Mouse (Mus musculus) subcutaneous adipose tissue, adult 2 months (tissue): ENCODE measurements around the gene Psma4. TPM values are rescaled to one million over a fixed set of nuclear protein-coding genes. Genes with fewer than 3 reads are reported as not detected.

Experiments
- polyA plus RNA-seq: library from polyadenylated mRNA; depleted of rRNA; stranded (reverse); fragments of >200 nt; gene quantifications from 2 replicates; pipeline ENCODE4 v1.2.3, GENCODE M21; 2012; ENCODE audit warnings: low replicate concordance; rRNA removed

The Psma4 gene
- polyA plus RNA-seq, result 86.7 and 96.8 TPM in 2 replicates

DNA sequence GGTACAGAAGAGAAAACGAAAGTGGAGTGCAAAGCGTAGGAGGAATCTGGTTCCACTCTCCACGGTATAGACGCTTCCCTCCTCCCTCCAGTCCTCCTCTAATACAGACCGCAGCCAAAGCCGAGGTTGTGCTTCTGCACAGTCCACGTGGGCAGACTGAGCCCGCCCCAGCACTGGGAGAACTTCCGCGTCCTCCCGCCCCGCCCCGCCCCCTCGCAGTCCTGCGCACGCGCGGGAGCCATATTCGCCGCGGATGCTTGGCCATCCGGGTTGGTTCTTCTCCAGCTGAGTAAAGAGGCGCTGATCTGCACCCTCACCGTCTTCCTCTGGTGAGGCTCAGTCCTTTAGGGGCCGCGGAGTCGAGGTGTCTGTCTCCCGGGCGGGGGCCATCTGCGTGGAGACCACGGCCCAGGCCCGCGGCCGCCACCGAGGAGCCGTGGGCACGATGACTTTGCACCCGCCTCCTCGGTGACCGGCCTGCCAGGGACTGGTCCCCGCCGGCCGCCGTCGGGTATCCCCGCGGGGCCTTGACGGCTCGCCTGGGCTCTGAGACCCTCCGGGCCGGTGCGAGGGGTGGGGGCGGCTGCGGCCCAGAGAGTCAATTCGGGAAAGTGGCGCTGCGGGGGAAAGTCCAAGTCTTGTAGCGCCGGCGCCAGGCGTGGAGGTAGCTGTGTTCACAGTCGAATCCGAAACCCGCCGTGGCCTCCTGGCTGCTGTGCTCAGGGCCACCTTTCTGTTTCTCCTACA, at the start of gene Psma4, which contains the start of gene AY074887:
TSS of gene Psma4 (plus strand) at position 216 of the 747 bp plus-strand sequence.
TSS of gene AY074887 (minus strand) at position 424 of the 747 bp plus-strand sequence.

DNA sequence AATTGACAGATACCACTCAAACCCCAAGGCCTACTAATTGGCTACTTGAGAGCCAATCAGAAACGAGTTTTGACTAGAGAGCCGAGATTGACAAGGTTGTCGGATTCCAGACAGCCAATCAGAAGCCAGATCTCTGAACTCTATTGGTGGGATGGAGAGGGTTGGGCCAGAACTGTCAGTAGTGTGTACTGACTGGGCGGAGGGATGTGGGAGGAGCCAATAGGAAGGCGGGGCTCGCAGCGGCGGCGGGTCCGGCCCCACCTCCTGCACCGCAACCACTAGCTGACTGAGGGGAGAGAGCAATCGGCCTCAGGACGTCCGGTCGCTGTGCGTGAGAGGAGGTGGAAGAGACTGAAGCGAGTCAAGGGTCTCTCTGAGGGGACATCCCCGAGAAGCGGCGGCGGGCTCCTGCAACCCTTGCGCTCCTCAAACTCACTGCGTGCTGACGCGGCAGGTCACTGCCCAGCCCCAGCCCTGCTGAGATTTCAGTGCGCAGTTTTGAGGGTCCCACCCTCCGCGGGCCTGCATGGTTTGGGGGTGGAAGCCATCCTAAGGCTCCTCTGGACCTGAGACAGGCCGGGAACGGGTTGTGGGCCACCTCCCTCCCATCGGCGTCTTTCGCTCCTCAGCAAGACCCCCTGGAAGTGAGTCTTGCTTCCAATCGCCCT, 33.4 kb upstream of the Psma4 start, which contains the start of gene Hykk:
TSS of gene Hykk (plus strand) at position 274 of the 668 bp plus-strand sequence.

DNA sequence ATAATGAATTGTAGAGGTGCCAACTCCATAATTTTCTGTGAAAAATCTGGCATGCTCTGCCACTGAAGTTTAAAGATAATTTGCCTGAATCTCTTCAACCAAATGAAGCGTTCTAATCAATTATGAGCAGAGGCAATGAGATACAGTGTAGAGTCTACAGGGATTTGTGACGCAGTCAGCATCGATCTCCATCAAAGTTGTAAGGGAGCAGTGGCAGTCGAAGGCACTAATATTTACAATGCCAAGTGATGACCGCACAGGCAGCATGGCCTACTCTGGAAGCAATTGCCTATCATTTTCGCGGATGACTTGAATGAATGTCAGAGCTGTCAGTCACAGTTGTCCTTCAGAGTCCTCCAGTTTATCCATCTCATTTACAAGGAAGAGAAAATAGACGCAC, 30.1 kb downstream of the Psma4 start, which contains the start of gene Chrna5:
TSS of gene Chrna5 (plus strand) at position 207 of the 400 bp plus-strand sequence.

Other genes starting within 250 kb of the Psma4 start
- gene Wdr61, start 216.3 kb upstream of the Psma4 start, polyA plus RNA-seq, result 37.8 and 40.8 TPM in 2 replicates
- 24.4 TPM in 1 of 2 replicates, not detected in the other for gene Crabp1, start 186.0 kb upstream of the Psma4 start, polyA plus RNA-seq
- gene Ireb2, start 87.0 kb upstream of the Psma4 start, polyA plus RNA-seq, result 7.9 and 9.6 TPM in 2 replicates
- gene Hykk, start 33.5 kb upstream of the Psma4 start, polyA plus RNA-seq, result 2.4 and 2.7 TPM in 2 replicates
- gene AY074887, start 208 bp downstream of the Psma4 start, polyA plus RNA-seq, result 0.18 TPM in 1 of 2 replicates, not detected in the other
- gene Chrna5, start 30.1 kb downstream of the Psma4 start, polyA plus RNA-seq, result 0.10 TPM in 1 of 2 replicates, not detected in the other
- gene Chrna3, start 75.8 kb downstream of the Psma4 start, polyA plus RNA-seq, result not detected in 2 replicates
- gene Chrnb4, start 98.0 kb downstream of the Psma4 start, polyA plus RNA-seq, result 0.51 TPM in 1 of 2 replicates, not detected in the other
- 10.2 and 14.8 TPM in 2 replicates for gene Ube2q2, start 198.1 kb downstream of the Psma4 start, polyA plus RNA-seq